Mouse (Mus musculus) erythroblast, embryonic 14.5 days (primary cell): ENCODE data around the gene Gbx1.

Source experiments
- GATA1 ChIP-seq: IDR thresholded peaks from 2 replicates; pipeline ENCODE4 v1.6.1; 2012; ENCODE audit warnings: low read length, inconsistent platforms, mixed read lengths
- TAL1 ChIP-seq: IDR thresholded peaks from 3 replicates; pipeline ENCODE4 v1.6.1; 2012; ENCODE audit warnings: low read length, inconsistent platforms, mixed read lengths

- no peak for TF ChIP-seq GATA1
- no peak for TF ChIP-seq TAL1
Measured at GRCm38 (mm10) chr5:24453985-24454303, 73.1 kb downstream of the Gbx1 start.
